Comparison of ENCODE assay signal across 23 mouse cellular contexts in the genomic region with DNA sequence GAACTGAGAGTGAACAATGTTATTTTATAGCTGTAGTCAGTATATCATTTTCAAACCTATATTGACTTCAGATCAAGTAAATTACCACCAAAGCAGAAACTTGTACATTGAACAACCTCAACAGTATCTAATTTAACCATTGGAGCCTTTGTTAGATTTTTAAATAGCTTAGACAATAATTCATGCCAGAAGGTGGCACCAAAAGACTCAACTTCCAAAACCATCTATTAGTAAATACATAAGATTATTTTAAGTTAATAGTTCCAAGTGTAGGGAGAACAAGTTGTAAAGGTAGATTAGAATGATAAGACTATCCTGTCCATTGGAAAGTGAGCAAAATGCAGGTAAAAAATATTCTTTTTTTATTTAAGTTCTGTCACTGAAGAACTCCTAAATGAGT.
"Had no signal": no experiment of that assay in that cellular context is flagged by ENCODE, and none has a peak within 500 bp of the region (broad histone marks: within the 10 kb centered on the region; RNA-seq: fewer than 3 reads in every experiment).

No protein-coding gene starts in this region.

- DNase-seq: kidney, adult 2 months; kidney, postnatal 25 days; left cerebral cortex, postnatal 4 days; liver, embryonic 13.5 days; lung, adult 2 months; lung, postnatal 36 days; right cerebral cortex, adult 18-20 months; right cerebral cortex, postnatal 14 days; right cerebral cortex, postnatal 4 days; thymus, adult 2 months; thymus, postnatal 14 days; thymus, postnatal 4 days had no signal

- H3K36me3 ChIP-seq: kidney, embryonic 15.5 days; limb, embryonic 12.5 days; limb, embryonic 15.5 days; liver, embryonic 13.5 days; midbrain, embryonic 10.5 days; midbrain, embryonic 15.5 days; neural tube, embryonic 12.5 days; neural tube, embryonic 15.5 days had no signal

- H3K27ac ChIP-seq: kidney, embryonic 15.5 days; limb, embryonic 12.5 days; limb, embryonic 15.5 days; liver, embryonic 13.5 days; midbrain, embryonic 10.5 days; midbrain, embryonic 15.5 days; neural tube, embryonic 12.5 days; neural tube, embryonic 15.5 days; stomach, postnatal 0 days had no signal

- ATAC-seq: intestine, postnatal 0 days; lung, postnatal 0 days; midbrain, embryonic 15.5 days had no signal

- H3K4me1 ChIP-seq: kidney, embryonic 15.5 days; limb, embryonic 12.5 days; limb, embryonic 15.5 days; liver, embryonic 13.5 days; megakaryocyte, embryonic 14.5 days; midbrain, embryonic 10.5 days; neural tube, embryonic 12.5 days; neural tube, embryonic 15.5 days had no signal

- H3K4me3 ChIP-seq: kidney, embryonic 15.5 days; limb, embryonic 12.5 days; limb, embryonic 15.5 days; liver, embryonic 13.5 days; megakaryocyte, embryonic 14.5 days; midbrain, embryonic 10.5 days; midbrain, embryonic 15.5 days; neural tube, embryonic 12.5 days; neural tube, embryonic 15.5 days had no signal

- H3K4me2 ChIP-seq: kidney, embryonic 15.5 days; limb, embryonic 12.5 days; limb, embryonic 15.5 days; liver, embryonic 13.5 days; midbrain, embryonic 15.5 days; neural tube, embryonic 12.5 days; neural tube, embryonic 15.5 days had no signal

- H3K9ac ChIP-seq: kidney, embryonic 15.5 days; limb, embryonic 12.5 days; limb, embryonic 15.5 days; liver, embryonic 13.5 days; midbrain, embryonic 15.5 days; neural tube, embryonic 12.5 days; neural tube, embryonic 15.5 days had no signal

- H3K27me3 ChIP-seq: kidney, embryonic 15.5 days; limb, embryonic 12.5 days; limb, embryonic 15.5 days; liver, embryonic 13.5 days; megakaryocyte, embryonic 14.5 days; midbrain, embryonic 15.5 days; neural tube, embryonic 12.5 days; neural tube, embryonic 15.5 days had no signal

- H3K9me3 ChIP-seq: kidney, embryonic 15.5 days; limb, embryonic 12.5 days; limb, embryonic 15.5 days; liver, embryonic 13.5 days; megakaryocyte, embryonic 14.5 days; midbrain, embryonic 10.5 days; midbrain, embryonic 15.5 days; neural tube, embryonic 12.5 days; neural tube, embryonic 15.5 days had no signal
